Mouse (Mus musculus): Measurements from ENCODE around the gene Tcp1.

The Tcp1 gene

DNA sequence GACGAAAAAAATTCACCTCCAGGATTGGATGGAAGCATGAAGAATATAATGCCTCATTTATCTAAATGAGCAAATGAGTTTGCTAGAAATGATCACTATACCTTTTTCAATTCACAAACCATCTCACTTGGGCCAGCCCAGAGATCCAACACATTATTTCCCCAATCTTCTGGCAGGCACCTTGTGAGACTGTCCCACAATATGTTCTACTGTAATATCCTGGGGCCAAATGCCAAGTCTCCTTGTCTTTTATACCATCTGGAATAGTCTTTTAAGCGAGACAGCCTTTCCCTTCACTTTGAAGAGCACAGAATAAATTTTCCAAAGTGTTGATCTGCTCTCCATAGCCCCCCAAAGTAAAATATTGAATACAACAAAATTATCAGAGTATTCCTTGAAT is 58.4 kb downstream of the Tcp1 start:
- no peak for DNase-seq (ENCODE audit: low read depth, low spot score)
